Mouse (Mus musculus) intestine, embryonic 16.5 days (tissue): ENCODE measurements around the gene Mov10l1. TPM values are rescaled to one million over a fixed set of nuclear protein-coding genes. Genes with fewer than 3 reads are reported as not detected.

Source experiments
- ATAC-seq: fragments of 200-750 bp; cut with Nextera tagmentation; 2 replicates; pipeline ENCODE4 v1.8.0; 2017; ENCODE audit warnings: moderate TSS enrichment, moderate library complexity
- H3K27ac ChIP-seq: fragments of 300-500 bp; sonication (generic); 2 replicates; pipeline ENCODE4 v1.5.1; 2014; ENCODE audit warnings: mild to moderate bottlenecking, low read length
- H3K27me3 ChIP-seq: fragments of 300-500 bp; sonication (generic); replicated peaks from 2 replicates; pipeline ENCODE4 v1.6.1; 2014; ENCODE audit warnings: low read length, control low read depth, mixed read lengths; ENCODE audit not compliant: control insufficient read depth, insufficient read depth
- H3K36me3 ChIP-seq: fragments of 300-500 bp; sonication (generic); 2 replicates; pipeline ENCODE4 v1.6.1; 2014; ENCODE audit warnings: low read length, control low read depth; ENCODE audit not compliant: control insufficient read depth, insufficient read depth
- H3K4me1 ChIP-seq: fragments of 300-500 bp; sonication (generic); 2 replicates; pipeline ENCODE4 v1.6.1; 2014; ENCODE audit warnings: low read length, control low read depth, mixed read lengths; ENCODE audit not compliant: control insufficient read depth, insufficient read depth
- H3K4me2 ChIP-seq: fragments of 300-500 bp; sonication (generic); 2 replicates; pipeline ENCODE4 v1.6.1; 2014; ENCODE audit warnings: low read depth, low read length, control low read depth
- H3K4me3 ChIP-seq: fragments of 300-500 bp; sonication (generic); 2 replicates; pipeline ENCODE4 v1.5.1; 2014; ENCODE audit warnings: mild to moderate bottlenecking, low read length
- H3K9ac ChIP-seq: fragments of 300-500 bp; sonication (generic); 2 replicates; pipeline ENCODE4 v1.6.1; 2014; ENCODE audit warnings: low read depth, low read length
- H3K9me3 ChIP-seq: fragments of 300-500 bp; sonication (generic); 2 replicates; pipeline ENCODE4 v1.6.1; 2016; ENCODE audit warnings: low read length, control low read depth; ENCODE audit not compliant: control insufficient read depth
- WGBS: fragments of 180-500 bp; shearing (Covaris S2); extraction: QIAGEN DNeasy Blood & Tissue Kit; methylation state at CpG from one replicate; pipeline ENCODE4 v1.1.7; 2014; 5-methylcytosine and 5-hydroxymethylcytosine counted together
- polyA plus RNA-seq: library from polyadenylated mRNA; unstranded; fragments of >200 nt; fragmentation: Nextera tagmentation; extraction: Ambion mirVana; gene quantifications from 2 replicates; pipeline ENCODE4 v1.2.1, GENCODE M21; 2015

The Mov10l1 gene
- polyA plus RNA-seq, 1 experiment from 2014 or later = not detected

GRCm38 (mm10) chr15:89058736-89059135 is 76.0 kb downstream of the Mov10l1 start:
- Histone ChIP-seq H3K4me3 (no peak overlapping the region), H3K36me3 (no peaks in the 10 kb centered on the region), H3K9me3 (no peaks in the 10 kb centered on the region), H3K4me2 (no peak overlapping the region), H3K4me1 (peaks cover 4% of the 10 kb centered on the region; the same call in 1 of the 2 replicates), H3K27ac (no peak overlapping the region), H3K27me3 (peaks cover 38% of the 10 kb centered on the region), H3K9ac (no peak overlapping the region)
- WGBS = 24% methylated on average over 6 of the region's 6 CpGs
- no peak for ATAC-seq

- no peak within 1 kb of the TSS for H3K27ac ChIP-seq
- peak within 1 kb of the TSS; percentile 99 for H3K4me2 ChIP-seq
- no peaks in the 10 kb centered on the region for H3K36me3 ChIP-seq
- H3K4me1 ChIP-seq = peaks cover 4% of the 10 kb centered on the region; the same call in 1 of the 2 replicates
- peak within 1 kb of the TSS; percentile 60 for H3K4me3 ChIP-seq
- H3K27me3 ChIP-seq = peaks cover 38% of the 10 kb centered on the region
- no peak for ATAC-seq
- 2% methylated on average over 29 of the region's 57 CpGs for WGBS
- peak within 1 kb of the TSS; percentile 62 for H3K9ac ChIP-seq
- no peaks in the 10 kb centered on the region for H3K9me3 ChIP-seq
Measured at GRCm38 (mm10) chr15:89059161-89059931, 76.6 kb downstream of the Mov10l1 start, which contains the start of gene Panx2. Panx2 (plus strand) TSS chr15:89059734.

- no peak overlapping the region for H3K27ac ChIP-seq
- no peaks in the 10 kb centered on the region for H3K9me3 ChIP-seq
- H3K27me3 ChIP-seq = peaks cover 38% of the 10 kb centered on the region
- H3K4me1 ChIP-seq = peaks cover 4% of the 10 kb centered on the region; the same call in 1 of the 2 replicates
- H3K4me2 ChIP-seq = peak overlapping the region; percentile 99
- H3K4me3 ChIP-seq = peak overlapping the region; percentile 60
- peak overlapping the region; percentile 62 for H3K9ac ChIP-seq
- WGBS = 2% methylated on average over 47 of the region's 48 CpGs
- peak; percentile 50; the same call in 1 of the 2 replicates for ATAC-seq
- H3K36me3 ChIP-seq = no peaks in the 10 kb centered on the region
Measured at GRCm38 (mm10) chr15:89060032-89060681, 77.4 kb downstream of the Mov10l1 start.

GRCm38 (mm10) chr15:89060811-89061460 is 78.2 kb downstream of the Mov10l1 start:
- Histone ChIP-seq H3K9ac (no peak overlapping the region), H3K4me3 (no peak overlapping the region), H3K27me3 (peaks cover 38% of the 10 kb centered on the region), H3K9me3 (no peaks in the 10 kb centered on the region), H3K36me3 (no peaks in the 10 kb centered on the region), H3K4me1 (peaks cover 4% of the 10 kb centered on the region; the same call in 1 of the 2 replicates), H3K4me2 (no peak overlapping the region), H3K27ac (no peak overlapping the region)
- ATAC-seq = 0 out of 2 replicates have a peak, but pooled peaks have one; percentile 6
- 88% methylated on average over 12 of the region's 12 CpGs for WGBS

- H3K36me3 ChIP-seq = no peaks in the 10 kb centered on the region
- peaks cover 43% of the 10 kb centered on the region for H3K27me3 ChIP-seq
- peaks cover 4% of the 10 kb centered on the region; the same call in 1 of the 2 replicates for H3K4me1 ChIP-seq
- 87% methylated on average over 6 of the region's 6 CpGs for WGBS
- H3K9me3 ChIP-seq = no peaks in the 10 kb centered on the region
- H3K4me2 ChIP-seq = no peak overlapping the region
- H3K27ac ChIP-seq = no peak overlapping the region
- no peak overlapping the region for H3K4me3 ChIP-seq
- H3K9ac ChIP-seq = no peak overlapping the region
- no peak for ATAC-seq
Measured at GRCm38 (mm10) chr15:89061761-89062517, 79.2 kb downstream of the Mov10l1 start.

- no peaks in the 10 kb centered on the region for H3K9me3 ChIP-seq
- H3K4me1 ChIP-seq = peaks cover 7% of the 10 kb centered on the region; the same call in 1 of the 2 replicates
- H3K27ac ChIP-seq = no peak overlapping the region
- no peak overlapping the region for H3K4me2 ChIP-seq
- ATAC-seq = no peak
- H3K9ac ChIP-seq = no peak overlapping the region
- 86% methylated on average over 5 of the region's 5 CpGs for WGBS
- no peak overlapping the region for H3K4me3 ChIP-seq
- H3K36me3 ChIP-seq = no peaks in the 10 kb centered on the region
- H3K27me3 ChIP-seq = peaks cover 46% of the 10 kb centered on the region
Measured at GRCm38 (mm10) chr15:89062518-89062910, 79.8 kb downstream of the Mov10l1 start.

GRCm38 (mm10) chr15:89063001-89063400 is 80.3 kb downstream of the Mov10l1 start:
- no peak overlapping the region for H3K27ac ChIP-seq
- 75% methylated on average over 7 of the region's 7 CpGs for WGBS
- no peak overlapping the region for H3K4me3 ChIP-seq
- ATAC-seq = no peak
- peaks cover 46% of the 10 kb centered on the region for H3K27me3 ChIP-seq
- H3K9me3 ChIP-seq = no peaks in the 10 kb centered on the region
- no peak overlapping the region for H3K4me2 ChIP-seq
- H3K4me1 ChIP-seq = peaks cover 10% of the 10 kb centered on the region; the same call in 1 of the 2 replicates
- H3K36me3 ChIP-seq = no peaks in the 10 kb centered on the region
- H3K9ac ChIP-seq = no peak overlapping the region

GRCm38 (mm10) chr15:89063536-89063935 is 80.8 kb downstream of the Mov10l1 start:
- peaks cover 14% of the 10 kb centered on the region; the same call in 1 of the 2 replicates for H3K4me1 ChIP-seq
- no peak overlapping the region for H3K4me3 ChIP-seq
- no peak for ATAC-seq
- peaks cover 44% of the 10 kb centered on the region for H3K27me3 ChIP-seq
- H3K9me3 ChIP-seq = no peaks in the 10 kb centered on the region
- 68% methylated on average over 6 of the region's 6 CpGs for WGBS
- H3K27ac ChIP-seq = no peak overlapping the region
- H3K36me3 ChIP-seq = no peaks in the 10 kb centered on the region
- no peak overlapping the region for H3K4me2 ChIP-seq
- no peak overlapping the region for H3K9ac ChIP-seq
